Mouse (Mus musculus) limb, embryonic 15.5 days (tissue): ENCODE measurements around the gene Fnbp4. TPM values are rescaled to one million over a fixed set of nuclear protein-coding genes. Genes with fewer than 3 reads are reported as not detected.

ENCODE experiments used
- ATAC-seq: fragments of 200-750 bp; cut with Nextera tagmentation; 2 replicates; pipeline ENCODE4 v1.8.0; 2017; ENCODE audit warnings: low read depth, moderate TSS enrichment; ENCODE audit not compliant: insufficient number of reproducible peaks, low FRiP score, low TSS enrichment
- H3K27ac ChIP-seq: fragments of 300-500 bp; sonication (generic); 2 replicates; pipeline ENCODE4 v1.5.1; 2015; ENCODE audit warnings: moderate library complexity, mild to moderate bottlenecking, inconsistent platforms
- H3K27me3 ChIP-seq: fragments of 300-500 bp; sonication (generic); 2 replicates; pipeline ENCODE4 v1.6.1; 2015; ENCODE audit warnings: inconsistent platforms
- H3K36me3 ChIP-seq: fragments of 300-500 bp; sonication (generic); 2 replicates; pipeline ENCODE4 v1.6.1; 2015; ENCODE audit warnings: inconsistent platforms
- H3K4me1 ChIP-seq: fragments of 300-500 bp; sonication (generic); 2 replicates; pipeline ENCODE4 v1.6.1; 2015; ENCODE audit warnings: inconsistent platforms
- H3K4me2 ChIP-seq: fragments of 300-500 bp; sonication (generic); 2 replicates; pipeline ENCODE4 v1.6.1; 2015; ENCODE audit warnings: mild to moderate bottlenecking, inconsistent platforms
- H3K4me3 ChIP-seq: fragments of 300-500 bp; sonication (generic); 2 replicates; pipeline ENCODE4 v1.5.1; 2015; ENCODE audit warnings: mild to moderate bottlenecking, inconsistent platforms
- H3K9ac ChIP-seq: fragments of 300-500 bp; sonication (generic); 2 replicates; pipeline ENCODE4 v1.6.1; 2015; ENCODE audit warnings: inconsistent platforms
- H3K9me3 ChIP-seq: fragments of 300-500 bp; sonication (generic); 2 replicates; pipeline ENCODE4 v1.6.1; 2016; ENCODE audit warnings: inconsistent platforms
- WGBS: fragments of 180-500 bp; shearing (Covaris S2); methylation state at CpG from one replicate; pipeline ENCODE4 v1.1.7; 2015; 5-methylcytosine and 5-hydroxymethylcytosine counted together
- polyA plus RNA-seq: library from polyadenylated mRNA; unstranded; fragments of >200 nt; fragmentation: Nextera tagmentation; extraction: Ambion mirVana; gene quantifications from 2 replicates; pipeline ENCODE4 v1.2.1, GENCODE M21; 2015

Gene Fnbp4
- 84.5 and 85.0 TPM in 2 replicates for polyA plus RNA-seq

DNA sequence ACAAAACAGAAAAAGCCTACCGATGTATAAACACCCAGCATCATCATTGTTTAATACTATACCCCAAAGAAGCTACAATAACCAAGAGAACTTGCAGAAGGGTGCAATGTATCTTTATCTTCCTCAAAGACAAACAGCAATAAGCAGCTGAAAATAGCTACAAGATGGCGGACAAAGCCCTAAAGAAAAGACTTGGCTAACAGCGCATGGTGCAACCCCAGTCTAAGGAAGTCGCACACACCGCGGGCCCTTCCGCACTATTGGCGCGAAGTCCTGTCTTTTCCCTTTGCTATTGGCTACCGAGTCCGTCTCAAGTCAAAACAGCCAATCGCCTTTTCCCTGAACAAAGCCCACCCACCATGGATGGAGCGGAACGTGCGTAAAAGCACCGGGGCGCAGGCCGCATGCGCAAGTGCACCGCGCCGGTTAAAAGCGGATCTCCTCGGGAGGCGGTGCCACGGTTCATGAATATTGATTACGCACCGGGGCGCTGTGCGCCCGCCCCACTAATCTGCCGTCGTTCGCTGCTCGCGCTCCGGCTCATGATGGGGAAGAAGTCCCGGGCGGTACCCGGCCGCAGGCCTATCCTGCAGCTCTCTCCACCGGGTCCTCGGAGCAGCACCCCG is at the start of gene Fnbp4:
Fnbp4 (plus strand) TSS at position 318 of the 626 bp plus-strand sequence.
- H3K4me2 ChIP-seq, result peak within 1 kb of the TSS; percentile 53
- WGBS, result under 1% methylated on average over 43 of the region's 44 CpGs
- 0 out of 2 replicates have a peak, but pooled peaks cover 10% of the 10 kb centered on the region for H3K36me3 ChIP-seq
- peak within 1 kb of the TSS; percentile 97 for H3K4me3 ChIP-seq
- H3K9ac ChIP-seq, result peak within 1 kb of the TSS; percentile 99
- H3K27me3 ChIP-seq, result no peaks in the 10 kb centered on the region
- peak within 1 kb of the TSS; percentile 97 for H3K27ac ChIP-seq
- ATAC-seq, result peak; percentile 99
- no peaks in the 10 kb centered on the region for H3K9me3 ChIP-seq
- peaks cover 10% of the 10 kb centered on the region for H3K4me1 ChIP-seq

DNA sequence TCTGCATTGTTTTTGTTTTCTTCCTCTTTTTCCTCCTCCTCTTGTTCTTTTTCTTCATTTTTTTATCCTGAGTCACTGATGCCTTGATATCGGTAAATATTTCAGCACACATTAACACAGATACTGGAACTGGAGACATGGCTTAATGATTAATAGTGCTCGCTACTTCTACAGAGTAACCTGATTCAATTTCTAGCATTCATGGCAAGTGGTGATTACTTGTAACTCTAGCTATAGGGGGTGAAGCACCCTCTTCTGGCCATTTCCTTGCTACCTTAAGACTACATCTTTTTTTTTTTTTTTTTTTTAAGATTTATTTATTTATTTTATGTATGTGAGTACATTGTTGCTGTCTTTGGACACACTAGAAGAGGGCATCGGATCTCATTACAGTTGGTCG is 44.2 kb upstream of the Fnbp4 start:
- Histone ChIP-seq H3K4me1 (no peaks in the 10 kb centered on the region), H3K9ac (no peak overlapping the region), H3K4me3 (no peak overlapping the region), H3K9me3 (no peaks in the 10 kb centered on the region), H3K36me3 (peaks cover 75% of the 10 kb centered on the region), H3K27ac (no peak overlapping the region), H3K27me3 (no peaks in the 10 kb centered on the region), H3K4me2 (no peak overlapping the region)
- 92% methylated on average over 4 of the region's 4 CpGs for WGBS
- no peak for ATAC-seq

GRCm38 (mm10) chr2:90708548-90708947 is 36.6 kb upstream of the Fnbp4 start:
- H3K4me1 ChIP-seq, result no peaks in the 10 kb centered on the region
- ATAC-seq, result no peak
- H3K36me3 ChIP-seq, result peaks cover 87% of the 10 kb centered on the region
- no peak overlapping the region for H3K4me3 ChIP-seq
- no peak overlapping the region for H3K4me2 ChIP-seq
- H3K27ac ChIP-seq, result no peak overlapping the region
- 93% methylated on average over 1 of the region's 1 CpGs for WGBS
- H3K9me3 ChIP-seq, result no peaks in the 10 kb centered on the region
- no peaks in the 10 kb centered on the region for H3K27me3 ChIP-seq
- no peak overlapping the region for H3K9ac ChIP-seq

DNA sequence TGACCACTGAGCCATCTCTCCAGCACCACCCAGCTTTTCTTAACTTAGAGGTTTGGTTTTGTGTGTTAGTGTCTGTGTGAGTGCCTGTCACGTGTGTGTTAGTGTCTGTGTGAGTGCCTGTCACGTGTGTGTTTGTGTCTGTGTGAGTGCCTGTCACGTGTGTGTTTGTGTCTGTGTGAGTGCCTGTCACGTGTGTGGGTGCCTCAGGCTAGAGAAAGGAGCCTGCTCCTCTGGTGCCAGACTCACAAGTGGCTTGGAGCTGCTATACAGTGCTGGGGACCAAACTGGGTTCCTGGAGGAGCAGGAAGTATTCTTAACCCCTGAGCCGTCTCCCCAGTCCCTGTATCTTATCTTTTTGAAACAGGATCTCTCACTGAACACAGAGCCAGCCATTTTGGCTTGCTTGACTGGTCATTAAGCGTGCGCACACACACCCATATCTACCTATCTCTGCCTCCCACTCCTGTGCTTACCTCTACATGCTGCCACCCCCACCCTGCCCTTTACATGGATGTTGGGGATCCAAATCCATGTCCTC is 29.5 kb upstream of the Fnbp4 start:
- H3K4me2 ChIP-seq, result no peak overlapping the region
- no peaks in the 10 kb centered on the region for H3K4me1 ChIP-seq
- ATAC-seq, result no peak
- no peak overlapping the region for H3K27ac ChIP-seq
- peaks cover 77% of the 10 kb centered on the region for H3K36me3 ChIP-seq
- H3K27me3 ChIP-seq, result no peaks in the 10 kb centered on the region
- no peak overlapping the region for H3K9ac ChIP-seq
- no peak overlapping the region for H3K4me3 ChIP-seq
- 89% methylated on average over 7 of the region's 7 CpGs for WGBS
- no peaks in the 10 kb centered on the region for H3K9me3 ChIP-seq

- Histone ChIP-seq H3K27me3 (no peaks in the 10 kb centered on the region), H3K4me3 (no peak overlapping the region), H3K27ac (no peak overlapping the region), H3K36me3 (peaks cover 71% of the 10 kb centered on the region), H3K4me2 (no peak overlapping the region), H3K9ac (no peak overlapping the region), H3K4me1 (no peaks in the 10 kb centered on the region), H3K9me3 (no peaks in the 10 kb centered on the region)
- ATAC-seq, result no peak
- 80% methylated on average over 4 of the region's 4 CpGs for WGBS
Measured at GRCm38 (mm10) chr2:90717366-90717765, 27.8 kb upstream of the Fnbp4 start.

DNA sequence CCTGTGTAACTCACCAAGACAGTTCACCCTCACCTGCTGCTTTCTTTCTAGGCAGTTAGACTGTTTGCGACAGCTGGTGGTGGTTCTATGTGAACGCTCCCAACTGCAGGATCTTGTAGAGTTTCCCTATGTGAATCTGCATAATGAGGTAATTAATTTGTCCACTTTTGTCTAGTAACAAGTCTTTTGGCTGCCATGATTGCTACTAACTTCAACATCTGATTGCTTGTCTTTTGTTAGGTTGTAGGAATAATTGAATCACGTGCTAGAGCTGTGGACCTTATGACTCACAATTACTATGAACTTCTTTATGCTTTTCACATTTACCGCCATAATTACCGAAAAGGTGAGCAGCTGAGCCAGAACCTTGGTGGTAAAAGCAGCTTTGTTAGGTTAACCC is 27.2 kb upstream of the Fnbp4 start:
- no peaks in the 10 kb centered on the region for H3K9me3 ChIP-seq
- no peaks in the 10 kb centered on the region for H3K4me1 ChIP-seq
- H3K36me3 ChIP-seq, result peaks cover 70% of the 10 kb centered on the region
- H3K9ac ChIP-seq, result no peak overlapping the region
- H3K4me2 ChIP-seq, result no peak overlapping the region
- no peaks in the 10 kb centered on the region for H3K27me3 ChIP-seq
- ATAC-seq, result no peak
- no peak overlapping the region for H3K27ac ChIP-seq
- WGBS, result 89% methylated on average over 5 of the region's 5 CpGs
- H3K4me3 ChIP-seq, result no peak overlapping the region

DNA sequence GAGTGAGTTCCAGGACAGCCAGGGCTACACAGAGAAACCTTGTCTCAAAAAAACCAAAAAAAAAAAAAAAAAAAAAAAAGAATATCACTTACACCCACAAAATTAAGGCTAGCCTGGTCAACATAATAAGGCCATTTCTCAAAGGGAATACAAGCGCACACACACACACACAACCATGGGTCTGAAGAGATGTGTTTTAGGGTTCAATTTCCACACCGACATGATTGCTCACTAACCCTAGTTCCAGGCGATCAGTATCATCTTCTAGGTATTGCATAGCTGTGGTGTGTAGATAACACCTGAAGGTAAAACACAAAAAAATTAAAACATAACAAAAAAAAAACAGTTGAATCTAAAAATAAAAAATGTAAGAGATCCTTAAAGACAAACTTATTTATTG is 18.4 kb upstream of the Fnbp4 start:
- H3K9me3 ChIP-seq, result no peaks in the 10 kb centered on the region
- no peak for ATAC-seq
- peaks cover 77% of the 10 kb centered on the region for H3K36me3 ChIP-seq
- H3K27me3 ChIP-seq, result no peaks in the 10 kb centered on the region
- no peak overlapping the region for H3K9ac ChIP-seq
- H3K27ac ChIP-seq, result no peak overlapping the region
- no peak overlapping the region for H3K4me3 ChIP-seq
- H3K4me1 ChIP-seq, result no peaks in the 10 kb centered on the region
- 97% methylated on average over 3 of the region's 3 CpGs for WGBS
- H3K4me2 ChIP-seq, result no peak overlapping the region

- no peak overlapping the region for H3K27ac ChIP-seq
- H3K4me3 ChIP-seq, result no peak overlapping the region
- WGBS, result 81% methylated on average over 11 of the region's 11 CpGs
- ATAC-seq, result no peak
- H3K36me3 ChIP-seq, result peaks cover 71% of the 10 kb centered on the region
- no peaks in the 10 kb centered on the region for H3K4me1 ChIP-seq
- no peak overlapping the region for H3K9ac ChIP-seq
- H3K4me2 ChIP-seq, result no peak overlapping the region
- H3K27me3 ChIP-seq, result no peaks in the 10 kb centered on the region
- no peaks in the 10 kb centered on the region for H3K9me3 ChIP-seq
Measured at GRCm38 (mm10) chr2:90735326-90735725, 9.8 kb upstream of the Fnbp4 start.

DNA sequence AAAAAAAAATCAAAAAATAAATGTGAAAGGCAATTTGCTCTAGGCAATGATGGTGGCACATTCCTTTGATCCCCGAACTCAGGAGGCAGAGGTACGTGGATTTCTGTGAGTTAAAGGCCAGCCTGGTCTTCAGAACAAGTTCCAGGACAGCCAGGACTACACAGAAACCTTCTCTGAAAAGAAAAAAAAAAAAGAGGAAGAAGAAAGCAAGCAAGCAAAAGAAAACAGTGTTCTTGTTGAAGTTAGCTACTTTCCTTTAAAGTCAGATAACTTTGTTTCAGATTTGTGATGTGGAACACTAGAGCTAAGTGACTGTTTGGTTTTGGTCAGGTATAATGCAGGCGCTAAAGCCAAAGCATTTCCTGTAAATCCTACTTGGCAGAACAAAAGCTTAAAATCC is 6.4 kb upstream of the Fnbp4 start:
- Histone ChIP-seq H3K27ac (no peak overlapping the region), H3K4me2 (no peak overlapping the region), H3K4me3 (no peak overlapping the region), H3K36me3 (peaks cover 38% of the 10 kb centered on the region), H3K27me3 (no peaks in the 10 kb centered on the region), H3K4me1 (no peaks in the 10 kb centered on the region), H3K9ac (no peak overlapping the region), H3K9me3 (no peaks in the 10 kb centered on the region)
- no peak for ATAC-seq
- 77% methylated on average over 3 of the region's 3 CpGs for WGBS

GRCm38 (mm10) chr2:90739327-90739726 is 5.8 kb upstream of the Fnbp4 start:
- WGBS, result 82% methylated on average over 3 of the region's 3 CpGs
- no peak overlapping the region for H3K4me3 ChIP-seq

DNA sequence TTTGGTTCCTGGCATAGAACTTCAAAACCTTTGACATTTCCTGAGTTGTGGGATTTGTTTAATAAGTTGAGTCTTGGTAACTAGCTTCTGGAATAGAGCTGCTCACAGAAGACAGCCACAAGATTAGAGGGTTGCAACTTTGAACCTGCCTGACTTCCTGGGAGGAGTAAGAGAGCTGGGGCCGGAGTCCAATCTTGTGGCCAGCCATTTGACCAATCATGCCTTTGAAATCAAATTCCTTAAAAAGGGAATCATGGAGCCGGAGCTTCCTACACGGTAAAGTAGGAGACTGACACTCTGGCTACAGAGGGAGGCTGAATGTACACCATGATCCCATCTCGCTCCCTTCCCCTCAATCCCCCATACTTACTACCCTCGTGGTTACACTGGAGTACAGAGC is 5.2 kb upstream of the Fnbp4 start:
- no peak overlapping the region for H3K4me3 ChIP-seq
- no peak overlapping the region for H3K9ac ChIP-seq
- H3K27ac ChIP-seq, result no peak overlapping the region
- H3K4me1 ChIP-seq, result no peaks in the 10 kb centered on the region
- WGBS, result 81% methylated on average over 5 of the region's 5 CpGs
- peaks cover 27% of the 10 kb centered on the region for H3K36me3 ChIP-seq
- ATAC-seq, result no peak
- H3K27me3 ChIP-seq, result no peaks in the 10 kb centered on the region
- H3K4me2 ChIP-seq, result no peak overlapping the region
- H3K9me3 ChIP-seq, result no peaks in the 10 kb centered on the region

More at GRCm38 (mm10) chr2:90739327-90739726, 5.8 kb upstream of the Fnbp4 start:
- Histone ChIP-seq H3K9me3 (no peaks in the 10 kb centered on the region), H3K36me3 (peaks cover 32% of the 10 kb centered on the region), H3K4me2 (no peak overlapping the region), H3K27me3 (no peaks in the 10 kb centered on the region), H3K4me1 (no peaks in the 10 kb centered on the region), H3K9ac (no peak overlapping the region), H3K27ac (no peak overlapping the region)
- ATAC-seq, result no peak

GRCm38 (mm10) chr2:90744285-90745052 is 701 bp upstream of the Fnbp4 start:
- Histone ChIP-seq H3K4me1 (peaks cover 8% of the 10 kb centered on the region), H3K4me2 (peak overlapping the region; percentile 41), H3K9ac (0 out of 2 replicates have a peak overlapping the region, but pooled peaks have one; percentile 17), H3K27ac (peak overlapping the region; percentile 92), H3K4me3 (peak overlapping the region; percentile 97), H3K9me3 (no peaks in the 10 kb centered on the region), H3K27me3 (no peaks in the 10 kb centered on the region), H3K36me3 (0 out of 2 replicates have a peak, but pooled peaks cover 7% of the 10 kb centered on the region)
- ATAC-seq, result no peak
- 65% methylated on average over 12 of the region's 12 CpGs for WGBS
